Mouse (Mus musculus) lung, postnatal 0 days (tissue): ENCODE measurements around the gene Atp6v1g2. TPM values are rescaled to one million over a fixed set of nuclear protein-coding genes. Genes with fewer than 3 reads are reported as not detected.

Source experiments
- ATAC-seq: fragments of 200-750 bp; cut with Nextera tagmentation; 2 replicates; pipeline ENCODE4 v1.8.0; 2017; ENCODE audit warnings: moderate library complexity
- DNase-seq: peaks from one replicate; pipeline ENCODE4 v3.0.0-alpha.2; 2016; ENCODE audit warnings: low spot score
- H3K27ac ChIP-seq: fragments of 300-500 bp; sonication (generic); 2 replicates; pipeline ENCODE4 v1.5.1; 2014; ENCODE audit warnings: antibody characterized with exemption, mild to moderate bottlenecking, low read length, mixed read lengths
- H3K27me3 ChIP-seq: fragments of 300-500 bp; sonication (generic); replicated peaks from 2 replicates; pipeline ENCODE4 v1.6.1; 2014; ENCODE audit warnings: low read length, mixed read lengths; ENCODE audit not compliant: insufficient read depth
- H3K36me3 ChIP-seq: fragments of 300-500 bp; sonication (generic); 2 replicates; pipeline ENCODE4 v1.6.1; 2014; ENCODE audit warnings: low read length, mixed read lengths; ENCODE audit not compliant: insufficient read depth
- H3K4me1 ChIP-seq: fragments of 300-500 bp; sonication (generic); 2 replicates; pipeline ENCODE4 v1.6.1; 2014; ENCODE audit warnings: antibody characterized with exemption, low read depth, low read length, mixed read lengths; ENCODE audit not compliant: insufficient read depth
- H3K4me2 ChIP-seq: fragments of 300-500 bp; sonication (generic); replicated peaks from 2 replicates; pipeline ENCODE4 v1.6.1; 2014; ENCODE audit warnings: low read depth, mild to moderate bottlenecking, low read length, moderate library complexity, mixed read lengths
- H3K4me3 ChIP-seq: fragments of 300-500 bp; sonication (generic); 2 replicates; pipeline ENCODE4 v1.5.1; 2014; ENCODE audit warnings: low read depth, low read length
- H3K9ac ChIP-seq: fragments of 300-500 bp; sonication (generic); replicated peaks from 2 replicates; pipeline ENCODE4 v1.6.1; 2014; ENCODE audit warnings: low read depth, mild to moderate bottlenecking
- H3K9me3 ChIP-seq: fragments of 300-500 bp; sonication (generic); 2 replicates; pipeline ENCODE4 v1.6.1; 2016; ENCODE audit warnings: low read length, mixed read lengths
- CTCF ChIP-seq: IDR thresholded peaks from 2 replicates; pipeline ENCODE4 v1.5.1; 2016; ENCODE audit warnings: antibody characterized with exemption, mild to moderate bottlenecking
- EP300 ChIP-seq: IDR thresholded peaks from 2 replicates; pipeline ENCODE4 v1.6.1; 2016; ENCODE audit warnings: antibody characterized with exemption, mild to moderate bottlenecking, control low read depth
- WGBS: fragments of 180-500 bp; shearing (Covaris S2); extraction: QIAGEN DNeasy Blood & Tissue Kit; methylation state at CpG from one replicate; pipeline ENCODE4 v1.1.7; 2014; 5-methylcytosine and 5-hydroxymethylcytosine counted together
- polyA plus RNA-seq: library from polyadenylated mRNA; unstranded; fragments of >200 nt; fragmentation: Nextera tagmentation; extraction: Ambion mirVana; gene quantifications from 2 replicates; pipeline ENCODE4 v1.2.1, GENCODE M21; 2015

Atp6v1g2 gene
- polyA plus RNA-seq, 1 experiment from 2014 or later: 4.7 TPM

DNA sequence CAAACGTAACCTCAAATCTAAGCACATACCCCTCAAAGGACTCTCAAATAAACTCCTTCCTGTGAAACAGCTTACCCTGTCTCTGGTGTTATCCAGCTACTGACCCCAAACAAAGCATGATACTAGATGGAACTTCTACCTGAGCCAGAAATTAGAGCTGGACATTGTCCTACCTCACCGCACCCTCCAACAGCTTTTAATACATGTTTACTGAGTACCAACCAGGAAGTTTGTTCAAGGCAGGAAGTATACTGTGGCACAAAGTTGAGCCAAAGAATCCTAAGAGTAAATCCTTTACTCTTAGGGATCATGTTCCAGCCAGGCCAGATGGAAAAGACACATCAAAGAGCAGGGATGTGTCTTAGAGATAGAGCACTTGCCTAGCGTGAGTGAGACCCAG lies 22.9 kb upstream of the Atp6v1g2 start:
- H3K27me3 ChIP-seq: no peaks in the 10 kb centered on the region
- no peak overlapping the region for H3K27ac ChIP-seq
- WGBS: 30% methylated on average over 3 of the region's 3 CpGs
- no peaks in the 10 kb centered on the region for H3K4me1 ChIP-seq
- H3K9ac ChIP-seq: no peak overlapping the region
- no peak overlapping the region for H3K4me3 ChIP-seq
- no peak for TF ChIP-seq EP300
- TF ChIP-seq CTCF: no peak
- H3K36me3 ChIP-seq: no peaks in the 10 kb centered on the region
- H3K4me2 ChIP-seq: no peak overlapping the region
- H3K9me3 ChIP-seq: no peaks in the 10 kb centered on the region
- no peak for ATAC-seq
- DNase-seq: no peak

DNA sequence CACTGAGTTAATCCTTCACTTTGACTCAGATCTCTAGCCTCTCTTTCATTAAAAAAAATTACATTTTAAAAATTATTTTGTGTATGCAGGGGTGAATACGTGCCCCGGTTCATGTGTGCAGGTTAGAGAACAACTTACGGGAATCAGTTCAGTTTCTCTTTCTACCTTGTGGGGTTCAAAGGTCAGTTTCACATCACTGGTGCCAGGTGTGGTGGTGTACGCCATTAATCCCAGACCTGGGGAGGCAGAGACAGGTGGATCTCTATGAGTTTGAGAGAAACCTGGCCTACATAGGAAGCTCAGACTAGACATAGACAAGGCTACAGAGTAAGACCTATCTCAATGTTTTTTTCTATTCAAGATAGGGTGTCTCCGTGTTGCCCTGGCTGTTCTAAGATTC lies 20.4 kb upstream of the Atp6v1g2 start:
- WGBS: 91% methylated on average over 5 of the region's 5 CpGs
- H3K9me3 ChIP-seq: no peaks in the 10 kb centered on the region
- ATAC-seq (no peak), DNase-seq (no peak)
- no peak overlapping the region for H3K4me3 ChIP-seq
- H3K9ac ChIP-seq: no peak overlapping the region
- H3K27me3 ChIP-seq: no peaks in the 10 kb centered on the region
- H3K4me1 ChIP-seq: no peaks in the 10 kb centered on the region
- H3K36me3 ChIP-seq: no peaks in the 10 kb centered on the region
- H3K4me2 ChIP-seq: no peak overlapping the region
- no peak for TF ChIP-seq CTCF
- no peak for TF ChIP-seq EP300
- H3K27ac ChIP-seq: no peak overlapping the region

DNA sequence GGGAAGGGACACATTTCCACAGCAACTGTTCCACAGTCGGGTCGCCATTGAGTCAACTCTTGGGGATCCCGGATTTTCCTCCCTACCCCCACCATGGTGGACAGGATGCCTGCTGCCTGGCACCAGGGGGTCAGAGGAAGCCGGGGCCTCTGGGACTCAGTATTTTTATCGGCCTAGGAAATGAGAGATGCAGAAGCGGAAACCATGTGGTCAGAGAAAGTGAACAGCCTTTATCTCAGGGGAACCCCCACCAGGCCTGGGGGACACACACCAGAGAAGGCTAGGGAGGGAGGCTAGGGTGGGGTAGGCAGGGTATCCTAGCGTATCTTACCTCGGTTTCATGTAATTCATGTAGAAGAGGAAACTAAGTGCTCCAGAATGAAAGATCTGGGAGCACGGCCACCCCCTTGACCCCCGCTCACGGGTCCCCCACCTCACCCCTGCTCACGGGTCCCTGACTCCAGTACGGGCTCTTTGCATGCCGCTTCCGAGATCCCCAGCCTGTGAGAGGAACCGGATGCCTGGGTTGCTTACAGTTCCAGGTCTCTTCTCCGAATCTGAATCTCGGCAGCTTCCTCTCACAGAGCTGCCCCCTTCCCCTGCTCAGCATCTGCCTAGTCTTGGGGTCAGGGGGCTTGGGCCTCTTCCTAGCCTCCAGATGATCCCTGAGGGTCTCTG lies 14.8 kb upstream of the Atp6v1g2 start:
- Histone ChIP-seq H3K27ac (peak overlapping the region; percentile 54), H3K4me3 (no peak overlapping the region), H3K27me3 (no peaks in the 10 kb centered on the region), H3K4me2 (peak overlapping the region; percentile 28; the same call in 1 of the 2 replicates), H3K9ac (no peak overlapping the region), H3K9me3 (no peaks in the 10 kb centered on the region), H3K36me3 (0 out of 2 replicates have a peak, but pooled peaks cover 5% of the 10 kb centered on the region), H3K4me1 (peaks cover 10% of the 10 kb centered on the region)
- no peak for TF ChIP-seq CTCF
- no peak for TF ChIP-seq EP300
- WGBS: 68% methylated on average over 18 of the region's 18 CpGs
- DNase-seq (peak; percentile 53), ATAC-seq (peak; percentile 63)

DNA sequence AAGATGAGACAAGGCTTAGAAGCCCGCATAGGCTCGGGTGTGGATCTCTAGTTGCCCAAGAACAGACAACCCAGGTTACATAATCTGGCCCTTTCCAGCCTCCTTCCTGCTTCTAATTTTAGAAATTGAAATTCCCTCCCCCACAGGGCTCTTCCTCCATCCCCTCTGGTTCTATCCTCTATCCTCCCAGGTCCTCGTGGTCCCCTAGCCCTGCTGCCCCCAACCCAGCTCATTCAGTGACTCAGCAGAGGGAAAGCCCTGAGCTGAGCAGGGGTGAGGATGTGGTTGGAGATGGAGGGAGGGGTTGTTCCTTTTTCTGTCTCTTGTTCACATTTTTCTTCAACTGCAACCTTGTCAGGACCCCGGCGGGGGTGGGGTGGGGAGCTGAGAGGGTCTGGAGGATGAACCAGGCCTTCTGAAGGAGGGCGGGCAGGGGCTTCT lies 13.8 kb upstream of the Atp6v1g2 start:
- Histone ChIP-seq H3K4me3 (no peak overlapping the region), H3K27me3 (no peaks in the 10 kb centered on the region), H3K4me2 (0 out of 2 replicates have a peak overlapping the region, but pooled peaks have one; percentile 3), H3K4me1 (peaks cover 10% of the 10 kb centered on the region), H3K9me3 (no peaks in the 10 kb centered on the region), H3K27ac (no peak overlapping the region), H3K9ac (no peak overlapping the region), H3K36me3 (0 out of 2 replicates have a peak, but pooled peaks cover 5% of the 10 kb centered on the region)
- DNase-seq (peak; percentile 33), ATAC-seq (no peak)
- WGBS: 54% methylated on average over 6 of the region's 6 CpGs
- TF ChIP-seq EP300 (no peak), CTCF (no peak)

DNA sequence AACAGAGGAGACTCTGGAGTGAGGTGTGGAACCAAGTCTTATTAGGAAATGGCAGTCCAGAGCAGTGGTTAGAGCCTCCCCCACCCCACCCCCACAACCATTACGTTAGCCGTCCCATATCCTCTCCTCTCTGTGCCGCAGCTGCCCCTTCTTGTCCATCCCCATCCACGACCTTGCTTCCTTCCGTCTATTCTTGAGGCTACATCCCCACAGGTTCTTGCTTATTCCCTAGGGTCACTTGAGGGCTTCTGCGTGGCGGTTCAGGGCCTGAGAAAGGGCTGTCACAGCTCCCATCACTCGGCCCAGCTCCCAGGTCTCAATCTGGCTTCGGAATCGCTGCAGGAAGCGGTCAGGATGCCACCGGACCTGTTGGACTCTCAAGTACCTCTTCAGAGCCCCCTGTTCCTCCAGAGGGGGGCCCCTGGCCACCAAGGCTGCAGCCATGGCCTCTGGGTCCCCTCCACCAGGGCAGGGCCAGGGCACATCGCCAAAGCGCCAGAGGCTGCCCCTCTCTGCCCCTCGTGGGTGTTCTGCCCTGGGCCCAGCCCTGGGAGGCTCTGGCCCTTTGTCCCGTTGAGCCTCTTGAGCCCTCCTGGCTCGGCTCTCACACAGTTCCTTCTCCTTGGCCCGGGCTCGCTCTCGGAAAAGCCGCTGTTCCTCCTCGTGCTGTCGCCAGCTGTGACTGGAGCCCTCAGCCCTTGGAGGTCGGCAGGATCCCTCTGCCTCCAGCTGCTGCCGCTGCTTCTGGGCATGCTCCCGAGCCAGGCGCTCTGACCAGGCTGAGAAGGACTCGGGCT lies 13.1 kb upstream of the Atp6v1g2 start, which contains the start of gene Gm16181:
Gene Gm16181 (plus strand): TSS at position 679 of the 797 bp plus-strand sequence.
- Histone ChIP-seq H3K4me3 (no peak within 1 kb of the TSS), H3K4me2 (0 out of 2 replicates have a peak within 1 kb of the TSS, but pooled peaks have one; percentile 3), H3K27me3 (no peaks in the 10 kb centered on the region), H3K9me3 (no peaks in the 10 kb centered on the region), H3K9ac (no peak within 1 kb of the TSS), H3K36me3 (0 out of 2 replicates have a peak, but pooled peaks cover 10% of the 10 kb centered on the region), H3K4me1 (peaks cover 10% of the 10 kb centered on the region), H3K27ac (peak within 1 kb of the TSS; percentile 71)
- no peak for TF ChIP-seq CTCF
- peak; percentile 58 for ATAC-seq
- 53% methylated on average over 28 of the region's 28 CpGs for WGBS
- DNase-seq: peak; percentile 60

DNA sequence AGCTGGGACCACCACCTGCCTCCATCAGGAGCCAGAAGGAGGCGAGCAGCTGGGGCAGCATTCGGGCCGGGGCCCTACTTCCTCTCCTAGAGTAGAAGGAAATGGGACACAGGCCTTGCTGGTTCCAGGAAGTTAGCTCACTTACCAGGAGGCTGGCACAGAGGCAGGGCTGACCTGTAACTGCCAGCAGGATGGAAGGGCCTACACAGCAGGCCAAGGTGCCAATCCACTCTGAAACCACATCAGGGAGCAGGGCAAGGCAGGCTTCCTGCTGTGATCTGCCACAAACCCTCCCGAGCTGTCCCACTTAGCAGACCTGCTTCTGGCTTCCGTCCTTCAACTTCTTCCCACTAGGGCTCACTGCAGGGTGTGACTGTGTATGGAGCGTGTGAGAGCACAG lies 11.2 kb upstream of the Atp6v1g2 start:
- Histone ChIP-seq H3K4me1 (peaks cover 10% of the 10 kb centered on the region), H3K4me3 (no peak overlapping the region), H3K4me2 (no peak overlapping the region), H3K27ac (0 out of 2 replicates have a peak overlapping the region, but pooled peaks have one; percentile 26), H3K27me3 (no peaks in the 10 kb centered on the region), H3K36me3 (0 out of 2 replicates have a peak, but pooled peaks cover 11% of the 10 kb centered on the region), H3K9me3 (no peaks in the 10 kb centered on the region), H3K9ac (no peak overlapping the region)
- WGBS: 60% methylated on average over 6 of the region's 6 CpGs
- ATAC-seq: peak; percentile 27
- DNase-seq: peak; percentile 51
- TF ChIP-seq EP300: no peak
- no peak for TF ChIP-seq CTCF
